Mouse (Mus musculus): ENCODE results near the gene Vmn2r99. TPM values are rescaled to one million over a fixed set of nuclear protein-coding genes. Genes with fewer than 3 reads are reported as not detected.

Gene Vmn2r99
- total RNA-seq (2022), result not detected

DNA sequence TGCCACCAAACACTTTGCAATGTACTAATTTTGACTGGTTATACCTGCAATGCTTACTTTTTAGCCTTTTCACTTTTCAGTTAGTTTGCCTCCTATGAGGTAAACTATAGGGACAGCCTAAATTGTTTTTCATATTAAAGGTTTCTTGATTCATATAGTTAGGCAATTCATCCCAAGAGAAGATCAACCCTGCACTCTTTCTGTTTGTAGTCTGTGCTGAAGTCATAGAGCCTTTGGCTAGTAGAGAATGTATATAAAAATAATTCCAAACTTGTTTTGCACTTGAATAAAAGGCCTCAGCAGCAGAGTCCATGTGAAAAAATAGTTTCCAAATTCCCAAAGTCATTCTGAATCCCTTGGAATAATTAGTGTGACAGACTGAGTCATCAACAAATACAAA, at the start of gene Vmn2r99:
Gene Vmn2r99 (plus strand): TSS at position 301 of the 400 bp plus-strand sequence.
- no peak for DNase-seq

DNA sequence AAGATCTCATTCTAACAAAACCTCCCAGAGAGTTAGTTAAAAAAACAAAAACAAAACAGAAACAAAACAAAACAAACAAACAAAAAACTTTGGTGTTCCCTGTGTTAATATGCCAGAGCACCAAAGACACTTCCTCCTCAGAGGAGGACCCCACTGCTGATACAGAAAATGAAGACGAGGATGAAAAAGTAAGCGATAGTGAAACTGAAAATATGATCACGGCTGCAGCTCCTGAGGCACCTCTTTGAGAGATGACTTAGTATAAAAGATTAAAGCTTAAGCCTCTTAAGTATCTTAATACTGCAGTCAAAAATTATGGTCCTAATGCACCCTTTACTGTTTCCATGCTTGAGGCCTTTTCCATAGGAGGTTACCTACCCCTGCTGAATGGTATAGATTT, 75.9 kb downstream of the Vmn2r99 start:
- DNase-seq, result no peak

DNA sequence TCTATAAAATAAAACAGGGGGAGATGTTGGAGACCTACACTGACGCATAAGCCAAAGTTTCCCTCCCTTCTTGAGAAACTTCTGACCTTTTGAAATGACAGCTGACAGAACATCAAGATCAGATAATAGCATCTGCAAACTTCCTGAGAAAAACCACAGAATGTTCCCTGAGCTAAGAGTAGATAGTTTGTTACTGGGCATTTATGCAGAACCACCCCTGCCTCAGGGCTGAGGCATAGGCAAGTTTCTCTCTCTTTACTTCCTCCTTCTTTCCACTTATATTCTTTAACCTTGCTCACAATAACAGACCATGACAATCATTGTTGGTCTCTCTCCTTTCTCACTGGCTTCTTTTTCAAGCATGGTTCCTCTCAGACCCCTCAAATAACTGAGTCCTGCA, 83.2 kb downstream of the Vmn2r99 start:
- no peak for DNase-seq

Other genes starting within 250 kb of the Vmn2r99 start
- gene Vmn2r100, start 142.8 kb downstream of the Vmn2r99 start, total RNA-seq (2022), result not detected
- not detected for gene Vmn2r101, start 215.3 kb downstream of the Vmn2r99 start, total RNA-seq (2022)

Data from adrenal gland, adult 8-10 months (tissue).